Mouse (Mus musculus): ENCODE measurements around the gene Prkn. TPM values are rescaled to one million over a fixed set of nuclear protein-coding genes. Genes with fewer than 3 reads are reported as not detected.
"Not testable (repeated sequence)": the region's sequence is repeated elsewhere in the genome, so short reads cannot be mapped to it uniquely, and the experiment has no call there.

The Prkn gene
- polyA plus RNA-seq, 1 experiment from 2014 or later: 3.0 TPM

- Histone ChIP-seq H3K27me3 (ENCODE audit: control insufficient read depth, insufficient read depth, low read length) (no peaks in the 10 kb centered on the region), H3K4me1 (ENCODE audit: control insufficient read depth, insufficient read depth, low read length) (no peaks in the 10 kb centered on the region), H3K4me3 (ENCODE audit: low read depth, low read length) (no peak overlapping the region), H3K27ac (ENCODE audit: low read length) (no peak overlapping the region), H3K9me3 (ENCODE audit: control insufficient read depth, low read depth, low read length) (no peaks in the 10 kb centered on the region), H3K4me2 (replicated peaks; ENCODE audit: low read depth, low read length) (no peak overlapping the region), H3K36me3 (ENCODE audit: control insufficient read depth, insufficient read depth, low read length) (no peaks in the 10 kb centered on the region), H3K9ac (replicated peaks; ENCODE audit: low read depth, low read length) (no peak overlapping the region)
- ATAC-seq (ENCODE audit: insufficient number of reproducible peaks, insufficient read depth, low FRiP score, low read depth): no peak
Observed at GRCm38 (mm10) chr17:11187356-11187755, 347.2 kb downstream of the Prkn start.

GRCm38 (mm10) chr17:11188494-11188893, 348.3 kb downstream of the Prkn start:
- no peaks in the 10 kb centered on the region for H3K27me3 ChIP-seq (ENCODE audit: control insufficient read depth, insufficient read depth, low read length)
- no peaks in the 10 kb centered on the region for H3K9me3 ChIP-seq (ENCODE audit: control insufficient read depth, low read depth, low read length)
- H3K4me2 ChIP-seq (replicated peaks; ENCODE audit: low read depth, low read length): no peak overlapping the region
- no peaks in the 10 kb centered on the region for H3K4me1 ChIP-seq (ENCODE audit: control insufficient read depth, insufficient read depth, low read length)
- ATAC-seq (ENCODE audit: insufficient number of reproducible peaks, insufficient read depth, low FRiP score, low read depth): no peak
- no peak overlapping the region for H3K4me3 ChIP-seq (ENCODE audit: low read depth, low read length)
- no peaks in the 10 kb centered on the region for H3K36me3 ChIP-seq (ENCODE audit: control insufficient read depth, insufficient read depth, low read length)
- 55% methylated on average over 4 of the region's 4 CpGs for WGBS
- H3K9ac ChIP-seq (replicated peaks; ENCODE audit: low read depth, low read length): no peak overlapping the region
- H3K27ac ChIP-seq (ENCODE audit: low read length): no peak overlapping the region

- no peak for ATAC-seq (ENCODE audit: insufficient number of reproducible peaks, insufficient read depth, low FRiP score, low read depth)
Observed at GRCm38 (mm10) chr17:11190306-11190705, 350.1 kb downstream of the Prkn start.

DNA sequence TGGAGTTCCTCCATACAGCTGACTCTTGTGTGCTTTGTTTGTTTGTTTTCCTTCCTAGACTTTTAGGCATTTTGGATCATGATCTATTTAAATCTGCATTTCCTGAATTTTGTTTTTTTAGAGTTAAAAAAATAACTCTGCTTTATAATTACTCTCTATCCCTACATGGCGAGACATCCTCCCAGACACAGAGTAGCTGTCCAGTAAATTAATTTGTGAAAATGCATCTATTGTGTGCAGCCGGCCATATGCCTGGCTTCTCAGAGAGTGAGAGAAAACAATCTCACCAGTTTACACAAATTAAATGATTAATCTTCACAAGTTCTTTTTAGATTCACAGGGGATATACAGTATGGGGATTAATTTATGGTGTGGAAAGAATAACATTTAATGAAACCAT, 357.9 kb downstream of the Prkn start:
- no peak overlapping the region for H3K4me2 ChIP-seq (replicated peaks; ENCODE audit: low read depth, low read length)
- H3K27ac ChIP-seq (ENCODE audit: low read length): no peak overlapping the region
- ATAC-seq (ENCODE audit: insufficient number of reproducible peaks, insufficient read depth, low FRiP score, low read depth): no peak
- no peaks in the 10 kb centered on the region for H3K4me1 ChIP-seq (ENCODE audit: control insufficient read depth, insufficient read depth, low read length)
- H3K9me3 ChIP-seq (ENCODE audit: control insufficient read depth, low read depth, low read length): no peaks in the 10 kb centered on the region
- no peak overlapping the region for H3K4me3 ChIP-seq (ENCODE audit: low read depth, low read length)
- 40% methylated on average over 2 of the region's 2 CpGs for WGBS
- H3K36me3 ChIP-seq (ENCODE audit: control insufficient read depth, insufficient read depth, low read length): no peaks in the 10 kb centered on the region
- no peaks in the 10 kb centered on the region for H3K27me3 ChIP-seq (ENCODE audit: control insufficient read depth, insufficient read depth, low read length)
- no peak overlapping the region for H3K9ac ChIP-seq (replicated peaks; ENCODE audit: low read depth, low read length)

More at GRCm38 (mm10) chr17:11190306-11190705, 350.1 kb downstream of the Prkn start:
- Histone ChIP-seq H3K9me3 (ENCODE audit: control insufficient read depth, low read depth, low read length) (no peaks in the 10 kb centered on the region), H3K27ac (ENCODE audit: low read length) (no peak overlapping the region), H3K4me2 (replicated peaks; ENCODE audit: low read depth, low read length) (no peak overlapping the region), H3K9ac (replicated peaks; ENCODE audit: low read depth, low read length) (no peak overlapping the region), H3K4me3 (ENCODE audit: low read depth, low read length) (no peak overlapping the region), H3K27me3 (ENCODE audit: control insufficient read depth, insufficient read depth, low read length) (no peaks in the 10 kb centered on the region), H3K4me1 (ENCODE audit: control insufficient read depth, insufficient read depth, low read length) (no peaks in the 10 kb centered on the region), H3K36me3 (ENCODE audit: control insufficient read depth, insufficient read depth, low read length) (no peaks in the 10 kb centered on the region)
- WGBS: 36% methylated on average over 2 of the region's 2 CpGs

DNA sequence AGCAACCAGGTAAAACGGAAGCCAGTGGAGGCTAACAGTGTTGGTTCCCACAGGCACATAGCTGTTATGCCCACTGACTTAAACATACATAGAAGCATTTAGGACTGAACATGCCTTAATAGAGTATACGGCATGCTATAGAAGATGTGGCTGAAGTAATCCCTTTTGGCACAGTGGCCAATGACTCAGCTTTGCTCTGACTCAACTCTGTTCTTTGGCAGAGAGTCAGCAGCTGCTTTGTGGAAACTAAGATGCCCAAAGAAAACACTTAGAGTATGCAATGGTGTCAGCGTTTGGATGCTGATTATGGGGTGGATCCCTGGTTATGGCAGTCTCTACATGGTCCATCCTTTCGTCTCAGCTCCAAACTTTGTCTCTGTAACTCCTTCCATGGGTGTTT, 368.9 kb downstream of the Prkn start:
- not testable (repeated sequence) for H3K4me2 ChIP-seq (replicated peaks; ENCODE audit: low read depth, low read length); H3K9me3 ChIP-seq (ENCODE audit: control insufficient read depth, low read depth, low read length); H3K4me3 ChIP-seq (ENCODE audit: low read depth, low read length); ATAC-seq (ENCODE audit: insufficient number of reproducible peaks, insufficient read depth, low FRiP score, low read depth); H3K27ac ChIP-seq (ENCODE audit: low read length); H3K36me3 ChIP-seq (ENCODE audit: control insufficient read depth, insufficient read depth, low read length); H3K27me3 ChIP-seq (ENCODE audit: control insufficient read depth, insufficient read depth, low read length); H3K4me1 ChIP-seq (ENCODE audit: control insufficient read depth, insufficient read depth, low read length); H3K9ac ChIP-seq (replicated peaks; ENCODE audit: low read depth, low read length)
- 80% methylated on average over 3 of the region's 4 CpGs for WGBS

- 87% methylated on average over 11 of the region's 11 CpGs for WGBS
- no peak for ATAC-seq (ENCODE audit: insufficient number of reproducible peaks, insufficient read depth, low FRiP score, low read depth)
- H3K27me3 ChIP-seq (ENCODE audit: control insufficient read depth, insufficient read depth, low read length): no peaks in the 10 kb centered on the region
Observed at GRCm38 (mm10) chr17:11211006-11211405, 370.8 kb downstream of the Prkn start.

DNA sequence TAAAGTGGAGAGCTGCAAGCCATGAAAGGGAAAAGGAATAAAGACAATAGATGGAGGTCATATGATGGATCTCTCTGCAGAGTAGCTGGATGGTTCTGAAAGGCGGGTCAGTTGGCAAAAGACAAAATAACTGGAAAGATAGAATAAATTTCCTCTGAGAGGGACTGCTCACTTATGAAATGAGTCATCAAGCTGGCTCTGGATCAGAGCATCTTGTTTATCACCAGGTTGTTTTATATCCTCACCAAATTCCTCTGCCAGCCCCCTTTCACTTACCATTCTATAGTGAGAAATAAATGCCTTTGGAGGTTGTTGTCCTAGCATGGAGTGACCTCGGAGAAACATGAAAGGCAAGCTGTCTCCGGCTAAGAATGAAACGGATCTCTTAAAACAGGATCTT, 371.4 kb downstream of the Prkn start:
- Histone ChIP-seq H3K9ac (replicated peaks; ENCODE audit: low read depth, low read length) (no peak overlapping the region), H3K9me3 (ENCODE audit: control insufficient read depth, low read depth, low read length) (no peaks in the 10 kb centered on the region), H3K4me1 (ENCODE audit: control insufficient read depth, insufficient read depth, low read length) (no peaks in the 10 kb centered on the region), H3K27ac (ENCODE audit: low read length) (no peak overlapping the region), H3K36me3 (ENCODE audit: control insufficient read depth, insufficient read depth, low read length) (no peaks in the 10 kb centered on the region), H3K4me3 (ENCODE audit: low read depth, low read length) (no peak overlapping the region), H3K27me3 (ENCODE audit: control insufficient read depth, insufficient read depth, low read length) (no peaks in the 10 kb centered on the region), H3K4me2 (replicated peaks; ENCODE audit: low read depth, low read length) (no peak overlapping the region)
- 63% methylated on average over 4 of the region's 4 CpGs for WGBS
- no peak for ATAC-seq (ENCODE audit: insufficient number of reproducible peaks, insufficient read depth, low FRiP score, low read depth)

More at GRCm38 (mm10) chr17:11211006-11211405, 370.8 kb downstream of the Prkn start:
- H3K36me3 ChIP-seq (ENCODE audit: control insufficient read depth, insufficient read depth, low read length): no peaks in the 10 kb centered on the region
- no peak overlapping the region for H3K4me3 ChIP-seq (ENCODE audit: low read depth, low read length)
- H3K4me2 ChIP-seq (replicated peaks; ENCODE audit: low read depth, low read length): no peak overlapping the region
- no peaks in the 10 kb centered on the region for H3K9me3 ChIP-seq (ENCODE audit: control insufficient read depth, low read depth, low read length)
- H3K27ac ChIP-seq (ENCODE audit: low read length): no peak overlapping the region
- H3K9ac ChIP-seq (replicated peaks; ENCODE audit: low read depth, low read length): no peak overlapping the region
- H3K4me1 ChIP-seq (ENCODE audit: control insufficient read depth, insufficient read depth, low read length): no peaks in the 10 kb centered on the region

DNA sequence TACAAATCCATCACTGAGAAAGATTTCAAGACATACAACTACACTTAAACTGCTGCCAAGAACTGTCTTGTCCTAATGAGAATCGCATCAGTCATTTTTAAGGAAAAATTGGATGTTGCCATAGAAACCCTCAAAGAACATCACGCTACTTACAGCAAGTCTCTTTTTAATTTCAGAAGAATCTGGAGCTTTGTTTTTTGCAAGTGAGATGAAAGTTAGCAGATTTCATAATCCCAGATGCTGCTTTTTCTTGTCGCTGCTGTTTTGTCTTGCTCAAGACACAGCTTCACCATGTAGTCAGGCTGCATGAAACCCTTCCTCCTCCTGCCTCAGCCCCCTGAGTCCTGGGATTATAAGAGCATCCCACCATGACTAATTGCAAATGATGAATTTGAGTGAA, 373.5 kb downstream of the Prkn start:
- H3K9ac ChIP-seq (replicated peaks; ENCODE audit: low read depth, low read length): no peak overlapping the region
- H3K36me3 ChIP-seq (ENCODE audit: control insufficient read depth, insufficient read depth, low read length): no peaks in the 10 kb centered on the region
- ATAC-seq (ENCODE audit: insufficient number of reproducible peaks, insufficient read depth, low FRiP score, low read depth): no peak
- H3K4me2 ChIP-seq (replicated peaks; ENCODE audit: low read depth, low read length): no peak overlapping the region
- H3K4me3 ChIP-seq (ENCODE audit: low read depth, low read length): no peak overlapping the region
- 92% methylated on average over 3 of the region's 3 CpGs for WGBS
- H3K9me3 ChIP-seq (ENCODE audit: control insufficient read depth, low read depth, low read length): no peaks in the 10 kb centered on the region
- no peak overlapping the region for H3K27ac ChIP-seq (ENCODE audit: low read length)
- H3K27me3 ChIP-seq (ENCODE audit: control insufficient read depth, insufficient read depth, low read length): no peaks in the 10 kb centered on the region
- no peaks in the 10 kb centered on the region for H3K4me1 ChIP-seq (ENCODE audit: control insufficient read depth, insufficient read depth, low read length)

- no peaks in the 10 kb centered on the region for H3K9me3 ChIP-seq (ENCODE audit: control insufficient read depth, low read depth, low read length)
- H3K4me1 ChIP-seq (ENCODE audit: control insufficient read depth, insufficient read depth, low read length): no peaks in the 10 kb centered on the region
- no peak overlapping the region for H3K27ac ChIP-seq (ENCODE audit: low read length)
- WGBS: 54% methylated on average over 4 of the region's 4 CpGs
- no peaks in the 10 kb centered on the region for H3K36me3 ChIP-seq (ENCODE audit: control insufficient read depth, insufficient read depth, low read length)
- no peaks in the 10 kb centered on the region for H3K27me3 ChIP-seq (ENCODE audit: control insufficient read depth, insufficient read depth, low read length)
- no peak overlapping the region for H3K4me3 ChIP-seq (ENCODE audit: low read depth, low read length)
- H3K4me2 ChIP-seq (replicated peaks; ENCODE audit: low read depth, low read length): no peak overlapping the region
- no peak for ATAC-seq (ENCODE audit: insufficient number of reproducible peaks, insufficient read depth, low FRiP score, low read depth)
- H3K9ac ChIP-seq (replicated peaks; ENCODE audit: low read depth, low read length): no peak overlapping the region
Observed at GRCm38 (mm10) chr17:11229011-11229410, 388.8 kb downstream of the Prkn start.

Data from stomach, embryonic 14.5 days (tissue).